Mouse (Mus musculus) cerebellum, postnatal 14 days (tissue): ENCODE results near the gene Bsx.
A peak's percentile ranks its signal among the peaks of the same experiment; 100 is the strongest.

Source experiments
- DNase-seq, 2 experiments: peaks; one replicate each; pipeline ENCODE4 v3.0.0; 2021; ENCODE audit warnings: mixed read lengths in 2 of 2

Gene Bsx

GRCm38 (mm10) chr9:40873556-40874470 lies at the start of gene Bsx:
Gene Bsx (plus strand): TSS chr9:40874127.
- peak; percentile 15 to 28 for DNase-seq

DNA sequence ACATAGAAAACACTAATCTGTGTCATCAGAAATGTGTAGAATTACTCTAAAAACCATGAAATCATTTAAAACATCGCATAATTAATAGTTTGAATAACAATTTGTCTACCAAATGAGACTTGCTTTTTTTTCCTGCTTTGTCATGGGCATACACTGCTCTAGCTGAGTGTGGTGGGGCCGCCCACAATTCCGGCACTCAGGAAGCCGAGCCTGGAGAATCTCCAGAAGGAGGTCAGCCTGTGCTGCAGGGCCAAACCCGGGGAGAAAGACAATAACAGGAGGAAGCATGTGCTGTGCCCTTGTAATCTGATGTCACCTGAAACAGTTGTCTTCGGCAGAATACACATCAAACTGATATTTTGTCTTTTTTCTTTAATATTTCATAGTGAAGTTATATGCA lies 48.3 kb upstream of the Bsx start:
- no peak for DNase-seq

GRCm38 (mm10) chr9:40827366-40827765 lies 46.6 kb upstream of the Bsx start:
- no peak for DNase-seq

GRCm38 (mm10) chr9:40834569-40834968 lies 39.4 kb upstream of the Bsx start:
- DNase-seq = peak; percentile 90 to 94

GRCm38 (mm10) chr9:40836681-40837080 lies 37.2 kb upstream of the Bsx start:
- no peak for DNase-seq

- no peak for DNase-seq
Measured at GRCm38 (mm10) chr9:40839662-40840061, 34.3 kb upstream of the Bsx start.

DNA sequence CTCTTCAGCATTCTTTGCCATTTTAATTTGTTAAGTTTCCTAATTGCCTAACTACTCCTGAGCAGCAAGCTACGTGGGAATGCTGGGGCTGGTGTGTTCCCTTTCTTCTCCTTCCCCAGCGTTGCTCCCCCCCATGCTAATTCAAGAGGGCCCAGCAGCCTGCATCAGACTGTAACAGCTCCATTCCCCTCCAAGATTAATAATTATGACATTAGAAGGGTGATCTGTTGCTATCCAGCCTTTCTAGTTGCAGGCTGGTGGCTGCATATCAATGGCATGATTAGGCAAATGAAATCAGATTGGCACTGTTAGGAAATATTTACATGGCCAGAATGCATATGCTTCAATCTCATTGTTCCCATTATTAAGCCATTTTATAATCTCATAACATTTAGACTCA lies 22.4 kb upstream of the Bsx start:
- DNase-seq = no peak

GRCm38 (mm10) chr9:40858461-40859160 lies 15.3 kb upstream of the Bsx start:
- DNase-seq = peak in 1 of 2 experiments; percentile 31

GRCm38 (mm10) chr9:40859196-40859595 lies 14.7 kb upstream of the Bsx start:
- DNase-seq = peak in 1 of 2 experiments; percentile 4

- peak in 1 of 2 experiments; percentile 15 for DNase-seq
Measured at GRCm38 (mm10) chr9:40870331-40870730, 3.6 kb upstream of the Bsx start.

GRCm38 (mm10) chr9:40871369-40872155 lies 2.4 kb upstream of the Bsx start:
- DNase-seq = peak in 1 of 2 experiments; percentile 20

DNA sequence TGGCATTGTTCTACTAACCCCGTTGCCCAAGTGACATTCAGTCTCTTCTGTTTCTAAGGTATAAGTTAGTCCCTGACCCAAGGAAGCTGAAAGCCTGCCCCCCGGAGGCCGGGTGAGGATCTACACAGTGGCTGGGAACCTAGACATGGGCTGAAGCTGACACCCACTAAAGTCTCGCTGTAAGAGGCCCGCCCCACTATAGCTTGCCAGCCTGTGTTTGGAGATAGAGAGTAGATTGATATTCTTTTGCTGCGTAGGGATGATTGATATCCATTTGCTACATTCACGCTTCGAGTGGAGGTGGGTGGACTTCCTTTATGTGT lies 1.8 kb upstream of the Bsx start:
- DNase-seq = peak; percentile 33 to 40

DNA sequence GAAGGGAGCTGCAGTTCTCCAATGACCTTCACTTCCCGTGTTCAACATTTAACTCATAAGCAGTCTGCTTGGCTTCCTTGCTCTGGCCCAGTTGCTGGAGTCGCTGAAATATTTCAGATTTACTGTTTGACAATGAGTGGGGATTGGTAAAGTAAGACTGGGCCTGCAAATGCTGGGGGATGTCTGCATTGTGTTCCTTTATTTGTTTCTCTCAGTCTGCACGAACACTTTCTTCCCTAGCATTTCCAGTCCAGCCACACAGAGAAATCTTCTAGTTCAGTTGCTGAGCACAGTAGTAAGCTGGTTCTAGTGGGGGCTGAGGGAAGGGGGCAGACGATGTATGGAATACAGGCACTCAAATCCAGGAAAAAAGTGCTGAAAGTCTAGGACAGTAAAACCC lies 1.0 kb downstream of the Bsx start:
- DNase-seq = peak in 1 of 2 experiments; percentile 6

DNA sequence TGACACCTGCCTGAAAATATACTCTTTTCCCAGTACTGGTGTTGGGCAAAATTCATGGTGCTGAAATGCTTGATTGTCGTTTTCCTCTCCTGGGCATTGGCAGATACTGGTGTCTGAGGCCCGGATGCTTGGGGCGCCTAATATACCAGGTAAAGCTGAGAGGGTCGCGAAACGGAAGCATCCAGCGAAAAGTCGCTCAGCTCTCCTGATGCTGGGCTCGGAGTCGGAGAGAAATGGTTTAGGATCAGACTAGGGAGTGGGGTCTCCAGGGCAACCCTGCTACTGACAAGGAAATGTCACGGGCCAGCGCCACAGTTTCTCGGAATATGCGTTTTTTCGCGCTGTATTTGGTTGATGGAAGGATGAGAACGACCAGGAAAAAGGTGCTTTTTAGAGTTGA lies 1.5 kb downstream of the Bsx start:
- DNase-seq = peak in 1 of 2 experiments; percentile 19

DNA sequence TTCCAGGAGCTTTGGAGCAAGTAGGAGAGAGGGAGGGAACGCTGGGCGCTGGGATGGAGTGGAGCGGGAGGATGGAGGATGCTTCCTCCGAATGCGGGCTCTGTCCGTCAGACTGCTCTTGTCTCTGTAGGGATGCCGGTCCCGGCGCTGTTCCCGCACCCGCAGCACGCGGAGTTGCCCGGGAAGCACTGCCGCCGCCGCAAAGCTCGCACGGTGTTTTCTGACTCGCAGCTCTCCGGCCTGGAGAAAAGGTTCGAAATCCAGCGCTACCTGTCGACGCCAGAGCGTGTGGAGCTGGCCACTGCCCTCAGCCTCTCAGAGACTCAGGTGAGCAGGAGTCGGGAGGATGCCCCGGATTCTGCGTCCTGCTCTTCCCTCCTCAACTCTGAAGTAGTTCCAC lies 2.2 kb downstream of the Bsx start:
- peak in 1 of 2 experiments; percentile 21 for DNase-seq

- peak in 1 of 2 experiments; percentile 26 for DNase-seq
Measured at GRCm38 (mm10) chr9:40876693-40877092, 2.8 kb downstream of the Bsx start.

DNA sequence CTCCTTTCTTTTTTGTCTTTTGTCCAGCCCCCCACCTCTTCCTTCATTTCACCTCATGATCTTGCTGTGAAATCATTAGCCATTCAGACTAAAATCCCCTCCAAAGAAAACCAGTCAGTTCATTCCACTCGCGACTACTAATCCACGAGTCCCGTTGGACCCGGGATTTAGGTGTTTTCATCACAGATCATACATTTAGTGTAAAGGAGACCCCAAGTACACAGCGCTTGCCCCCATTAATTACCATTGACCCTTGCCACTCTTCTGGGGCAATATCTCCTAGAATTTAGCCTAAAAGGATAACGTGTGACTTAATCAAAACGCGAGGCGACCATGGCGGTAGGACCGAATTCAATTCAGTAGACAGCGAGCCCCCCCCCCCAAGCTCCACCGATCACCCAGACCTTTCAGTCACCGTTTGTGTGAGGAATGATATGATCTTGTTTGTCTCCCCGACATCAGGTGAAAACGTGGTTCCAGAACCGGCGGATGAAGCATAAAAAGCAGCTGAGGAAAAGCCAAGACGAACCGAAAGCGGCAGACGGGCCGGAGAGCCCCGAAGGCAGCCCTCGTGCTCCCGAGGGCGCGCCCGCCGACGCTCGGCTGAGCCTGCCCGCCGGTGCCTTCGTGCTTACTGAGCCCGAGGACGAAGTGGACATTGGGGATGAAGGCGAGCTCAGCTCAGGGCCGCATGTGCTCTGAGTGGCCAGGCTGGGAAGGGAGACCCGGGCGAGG lies 3.4 kb downstream of the Bsx start:
- DNase-seq = peak; percentile 17 to 26

- peak in 1 of 2 experiments; percentile 28 for DNase-seq
Measured at GRCm38 (mm10) chr9:40877881-40878235, 3.9 kb downstream of the Bsx start.

GRCm38 (mm10) chr9:40878291-40878945 lies 4.5 kb downstream of the Bsx start:
- DNase-seq = peak in 1 of 2 experiments; percentile 17

DNA sequence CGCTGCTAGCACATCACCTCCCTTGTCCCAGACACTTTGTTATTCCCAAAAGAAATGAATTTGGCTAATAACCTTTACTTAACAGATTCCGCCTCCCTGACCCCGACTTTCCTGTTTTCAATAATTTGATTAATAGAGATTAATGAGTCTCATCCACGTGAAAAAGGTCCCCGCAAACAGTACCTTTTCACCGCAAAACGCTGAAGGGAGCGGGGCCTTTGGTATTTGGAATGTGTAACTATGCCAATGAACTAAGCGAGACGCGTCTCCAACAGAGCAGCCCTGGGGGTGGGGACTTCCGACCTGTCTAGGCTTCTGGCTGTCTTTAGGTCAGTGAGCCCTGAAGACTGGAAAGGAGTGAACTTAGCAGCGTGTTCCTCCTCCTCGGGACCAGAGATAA lies 5.1 kb downstream of the Bsx start:
- peak in 1 of 2 experiments; percentile 21 for DNase-seq

GRCm38 (mm10) chr9:40885669-40886068 lies 11.7 kb downstream of the Bsx start:
- no peak for DNase-seq

GRCm38 (mm10) chr9:40889389-40889788 lies 15.5 kb downstream of the Bsx start:
- no peak for DNase-seq
